Mouse (Mus musculus): Measurements from ENCODE around the gene Agbl5. TPM values are rescaled to one million over a fixed set of nuclear protein-coding genes. Genes with fewer than 3 reads are reported as not detected.
"Not testable (repeated sequence)": the region's sequence is repeated elsewhere in the genome, so short reads cannot be mapped to it uniquely, and the experiment has no call there.

Gene Agbl5
- polyA plus RNA-seq, 1 experiment: 22.6 TPM

GRCm38 (mm10) chr5:30870131-30870406 lies 18.4 kb upstream of the Agbl5 start:
- peaks cover 4% of the 10 kb centered on the region for H3K36me3 ChIP-seq (ENCODE audit: control insufficient read depth, insufficient read depth, low read length)
- 0 out of 2 replicates have a peak overlapping the region, but pooled peaks have one; percentile 40 for H3K27ac ChIP-seq (ENCODE audit: insufficient read depth, low read depth, low read length)
- DNase-seq: no peak
- WGBS: 7% methylated on average over 2 of the region's 2 CpGs
- H3K4me1 ChIP-seq (ENCODE audit: control insufficient read depth, insufficient read depth, low read length): no peaks in the 10 kb centered on the region; the same call in 1 of the 2 replicates
- H3K4me3 ChIP-seq (ENCODE audit: insufficient read depth, low read depth, low read length): peak overlapping the region; percentile 96
- H3K27me3 ChIP-seq (replicated peaks; ENCODE audit: control insufficient read depth, insufficient read depth, low read length): no peaks in the 10 kb centered on the region
- TF ChIP-seq POLR2A (IDR thresholded peaks at IDR 0.05; ENCODE audit: low read depth, low read length): no peak
- no peak for TF ChIP-seq CTCF (conservative IDR thresholded peaks at IDR 0.05; ENCODE audit: insufficient read depth, insufficient read length, low read depth, low read length)

GRCm38 (mm10) chr5:30872574-30872973 lies 15.9 kb upstream of the Agbl5 start:
- TF ChIP-seq CTCF (conservative IDR thresholded peaks at IDR 0.05; ENCODE audit: insufficient read depth, insufficient read length, low read depth, low read length) (no peak), POLR2A (IDR thresholded peaks at IDR 0.05; ENCODE audit: low read depth, low read length) (no peak)
- H3K36me3 ChIP-seq (ENCODE audit: control insufficient read depth, insufficient read depth, low read length): peaks cover 9% of the 10 kb centered on the region
- no peak for DNase-seq
- no peak overlapping the region for H3K27ac ChIP-seq (ENCODE audit: insufficient read depth, low read depth, low read length)
- H3K4me1 ChIP-seq (ENCODE audit: control insufficient read depth, insufficient read depth, low read length): no peaks in the 10 kb centered on the region; the same call in 1 of the 2 replicates
- no peaks in the 10 kb centered on the region for H3K27me3 ChIP-seq (replicated peaks; ENCODE audit: control insufficient read depth, insufficient read depth, low read length)
- H3K4me3 ChIP-seq (ENCODE audit: insufficient read depth, low read depth, low read length): no peak overlapping the region
- WGBS: 91% methylated on average over 9 of the region's 9 CpGs

GRCm38 (mm10) chr5:30874365-30874764 lies 14.1 kb upstream of the Agbl5 start:
- no peaks in the 10 kb centered on the region; the same call in 1 of the 2 replicates for H3K4me1 ChIP-seq (ENCODE audit: control insufficient read depth, insufficient read depth, low read length)
- H3K4me3 ChIP-seq (ENCODE audit: insufficient read depth, low read depth, low read length): no peak overlapping the region
- H3K27ac ChIP-seq (ENCODE audit: insufficient read depth, low read depth, low read length): no peak overlapping the region
- no peak for DNase-seq
- H3K27me3 ChIP-seq (replicated peaks; ENCODE audit: control insufficient read depth, insufficient read depth, low read length): no peaks in the 10 kb centered on the region
- WGBS: 89% methylated on average over 7 of the region's 7 CpGs
- peaks cover 9% of the 10 kb centered on the region for H3K36me3 ChIP-seq (ENCODE audit: control insufficient read depth, insufficient read depth, low read length)
- no peak for TF ChIP-seq POLR2A (IDR thresholded peaks at IDR 0.05; ENCODE audit: low read depth, low read length)
- TF ChIP-seq CTCF (conservative IDR thresholded peaks at IDR 0.05; ENCODE audit: insufficient read depth, insufficient read length, low read depth, low read length): no peak

- Histone ChIP-seq H3K4me3 (ENCODE audit: insufficient read depth, low read depth, low read length) (no peak overlapping the region), H3K27me3 (replicated peaks; ENCODE audit: control insufficient read depth, insufficient read depth, low read length) (no peaks in the 10 kb centered on the region), H3K4me1 (ENCODE audit: control insufficient read depth, insufficient read depth, low read length) (no peaks in the 10 kb centered on the region), H3K27ac (ENCODE audit: insufficient read depth, low read depth, low read length) (no peak overlapping the region), H3K36me3 (ENCODE audit: control insufficient read depth, insufficient read depth, low read length) (peaks cover 8% of the 10 kb centered on the region)
- 54% methylated on average over 6 of the region's 6 CpGs for whole genome bisulfite sequencing
- DNase-seq: no peak
- no peak for TF ChIP-seq POLR2A (IDR thresholded peaks at IDR 0.05; ENCODE audit: low read depth, low read length)
- TF ChIP-seq CTCF (conservative IDR thresholded peaks at IDR 0.05; ENCODE audit: insufficient read depth, insufficient read length, low read depth, low read length): no peak
Observed at GRCm38 (mm10) chr5:30878616-30879015, 9.9 kb upstream of the Agbl5 start.

DNA sequence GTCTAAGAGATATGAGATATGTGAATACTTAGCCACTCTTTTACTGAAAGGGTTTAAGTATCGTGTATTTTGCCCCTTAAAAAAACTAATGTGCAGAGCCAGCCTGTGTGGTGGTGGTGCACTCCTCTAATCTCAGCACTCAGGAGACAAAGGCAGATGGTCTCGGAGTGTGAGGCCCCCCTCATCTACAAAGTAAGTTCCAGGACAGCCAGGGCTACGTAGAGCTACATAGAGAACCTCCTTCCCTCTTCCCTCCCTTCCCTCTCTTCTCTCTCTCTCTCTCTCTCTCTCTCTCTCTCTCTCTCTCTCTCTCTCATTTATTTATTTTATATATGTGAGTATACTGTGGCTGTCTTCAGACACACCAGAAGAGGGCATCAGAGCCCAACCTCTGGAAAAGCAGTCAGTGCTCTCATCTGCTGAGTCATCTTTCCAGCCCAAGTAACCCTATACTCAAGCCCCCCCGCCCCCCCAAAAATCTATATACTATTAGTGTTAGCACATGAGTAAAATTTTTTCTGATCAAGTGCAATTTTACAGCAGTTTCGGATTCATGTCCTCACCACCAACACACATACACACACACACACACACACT lies 9.0 kb upstream of the Agbl5 start:
- Histone ChIP-seq H3K36me3 (ENCODE audit: control insufficient read depth, insufficient read depth, low read length) (peaks cover 7% of the 10 kb centered on the region), H3K27ac (ENCODE audit: insufficient read depth, low read depth, low read length) (no peak overlapping the region), H3K27me3 (replicated peaks; ENCODE audit: control insufficient read depth, insufficient read depth, low read length) (no peaks in the 10 kb centered on the region), H3K4me3 (ENCODE audit: insufficient read depth, low read depth, low read length) (no peak overlapping the region), H3K4me1 (ENCODE audit: control insufficient read depth, insufficient read depth, low read length) (no peaks in the 10 kb centered on the region)
- no peak for DNase-seq
- TF ChIP-seq POLR2A (IDR thresholded peaks at IDR 0.05; ENCODE audit: low read depth, low read length) (no peak), CTCF (conservative IDR thresholded peaks at IDR 0.05; ENCODE audit: insufficient read depth, insufficient read length, low read depth, low read length) (no peak; the same call in 1 of the 2 replicates)
- WGBS: 82% methylated on average over 5 of the region's 5 CpGs

- H3K27ac ChIP-seq (ENCODE audit: insufficient read depth, low read depth, low read length): not testable (repeated sequence)
- WGBS: 85% methylated on average over 4 of the region's 4 CpGs
Observed at GRCm38 (mm10) chr5:30881839-30882238, 6.7 kb upstream of the Agbl5 start.

GRCm38 (mm10) chr5:30886209-30886608 lies 2.3 kb upstream of the Agbl5 start:
- no peak overlapping the region for H3K4me3 ChIP-seq (ENCODE audit: insufficient read depth, low read depth, low read length)
- 47% methylated on average over 4 of the region's 4 CpGs for WGBS
- DNase-seq: no peak
- no peaks in the 10 kb centered on the region for H3K36me3 ChIP-seq (ENCODE audit: control insufficient read depth, insufficient read depth, low read length)
- no peaks in the 10 kb centered on the region for H3K27me3 ChIP-seq (replicated peaks; ENCODE audit: control insufficient read depth, insufficient read depth, low read length)
- TF ChIP-seq CTCF (conservative IDR thresholded peaks at IDR 0.05; ENCODE audit: insufficient read depth, insufficient read length, low read depth, low read length) (no peak), POLR2A (IDR thresholded peaks at IDR 0.05; ENCODE audit: low read depth, low read length) (no peak)
- no peak overlapping the region for H3K27ac ChIP-seq (ENCODE audit: insufficient read depth, low read depth, low read length)
- peaks cover 6% of the 10 kb centered on the region; the same call in 1 of the 2 replicates for H3K4me1 ChIP-seq (ENCODE audit: control insufficient read depth, insufficient read depth, low read length)

More at GRCm38 (mm10) chr5:30881839-30882238, 6.7 kb upstream of the Agbl5 start:
- not testable (repeated sequence) for H3K4me3 ChIP-seq (ENCODE audit: insufficient read depth, low read depth, low read length); H3K27me3 ChIP-seq (replicated peaks; ENCODE audit: control insufficient read depth, insufficient read depth, low read length); H3K36me3 ChIP-seq (ENCODE audit: control insufficient read depth, insufficient read depth, low read length); H3K4me1 ChIP-seq (ENCODE audit: control insufficient read depth, insufficient read depth, low read length); DNase-seq
